Mouse (Mus musculus) adrenal gland, postnatal 14 days (tissue): ENCODE data around the gene Prkg1. TPM values are rescaled to one million over a fixed set of nuclear protein-coding genes. Genes with fewer than 3 reads are reported as not detected.
"Not testable (repeated sequence)": the region's sequence is repeated elsewhere in the genome, so short reads cannot be mapped to it uniquely, and the experiment has no call there.

ENCODE experiments used
- DNase-seq: peaks from one replicate; pipeline ENCODE4 v3.0.0; 2021; ENCODE audit warnings: mixed read lengths
- total RNA-seq: library from RNA; stranded (reverse); gene quantifications from 2 replicates; pipeline ENCODE4 v1.2.3, GENCODE M21; 2021

The Prkg1 gene
- total RNA-seq, 1 experiment from 2014 or later = 8.8 TPM

DNA sequence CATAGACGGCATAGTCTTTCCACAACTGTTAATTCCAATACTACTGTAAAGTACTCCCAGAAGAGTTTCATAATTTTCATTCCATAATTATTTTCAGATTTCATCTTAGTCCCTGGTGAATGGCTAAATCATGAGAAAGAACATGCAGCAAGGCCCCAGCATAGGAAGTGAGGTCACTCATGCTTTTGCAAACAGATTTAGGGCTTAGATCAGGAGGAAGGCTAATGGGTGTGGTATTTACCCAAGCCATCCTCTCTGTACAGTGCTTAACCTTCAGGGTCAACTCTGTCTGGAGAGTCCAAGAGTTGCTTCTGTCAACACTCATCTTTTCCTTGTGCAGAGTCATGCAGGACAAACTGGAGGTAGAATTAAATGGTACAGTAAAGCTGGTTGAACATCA lies 331.4 kb downstream of the Prkg1 start:
- DNase-seq = no peak

DNA sequence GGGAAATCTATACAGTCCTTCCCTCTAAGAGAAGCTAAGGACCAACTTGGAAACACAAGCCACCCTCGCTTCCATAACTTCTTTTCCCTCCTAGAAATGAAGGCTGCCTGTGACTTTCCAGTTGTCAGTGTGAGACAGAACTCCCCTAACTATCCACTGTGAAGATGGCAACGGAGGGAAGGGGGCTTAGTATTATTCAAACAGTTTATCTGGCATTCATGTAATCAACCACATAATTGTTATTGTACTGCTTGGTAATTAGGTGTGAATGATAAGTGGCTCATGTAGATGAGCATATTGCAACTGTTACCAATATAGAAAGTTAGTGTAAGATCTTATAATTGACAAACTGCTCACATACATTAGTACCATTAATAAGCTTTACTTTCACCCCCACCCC lies 333.4 kb downstream of the Prkg1 start:
- DNase-seq = no peak

DNA sequence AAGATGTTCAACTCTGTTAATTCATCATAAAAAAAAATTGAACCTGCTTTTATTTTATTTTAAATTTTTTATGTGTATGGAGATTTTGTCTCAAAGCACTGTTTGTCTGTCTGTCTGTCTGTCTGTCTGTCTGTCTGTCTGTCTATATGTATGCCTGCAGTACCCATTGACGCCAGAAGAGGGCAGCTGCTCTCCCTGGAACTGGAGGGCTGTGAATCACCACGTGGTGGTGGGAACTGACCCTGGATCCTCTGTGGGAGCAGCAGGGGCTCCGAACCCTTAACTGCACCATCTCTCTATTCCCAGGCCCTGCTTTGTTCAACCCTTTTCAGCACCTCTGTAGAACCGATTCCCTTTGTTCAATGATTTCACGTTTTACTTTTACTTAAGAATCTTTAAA lies 338.7 kb downstream of the Prkg1 start:
- DNase-seq = no peak

DNA sequence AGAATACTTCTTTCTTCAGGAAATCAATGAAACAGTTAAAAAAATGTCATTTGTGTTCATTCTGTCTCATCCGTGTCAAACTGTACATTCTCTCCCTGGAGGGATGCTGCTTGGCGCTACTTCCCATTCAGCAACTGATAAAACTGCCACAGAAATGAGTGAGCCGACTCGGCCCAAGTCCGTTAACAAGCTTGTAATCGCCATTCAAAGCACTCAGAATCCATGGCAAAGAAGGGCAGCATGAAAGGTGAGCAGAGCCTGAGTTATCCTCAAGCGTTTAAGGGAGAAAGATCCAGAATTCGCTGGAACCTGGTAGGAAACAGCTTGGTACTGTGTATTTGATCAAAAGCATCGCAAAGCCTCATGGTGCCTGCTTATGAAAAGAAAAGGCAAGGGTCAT lies 339.6 kb downstream of the Prkg1 start:
- no peak for DNase-seq

DNA sequence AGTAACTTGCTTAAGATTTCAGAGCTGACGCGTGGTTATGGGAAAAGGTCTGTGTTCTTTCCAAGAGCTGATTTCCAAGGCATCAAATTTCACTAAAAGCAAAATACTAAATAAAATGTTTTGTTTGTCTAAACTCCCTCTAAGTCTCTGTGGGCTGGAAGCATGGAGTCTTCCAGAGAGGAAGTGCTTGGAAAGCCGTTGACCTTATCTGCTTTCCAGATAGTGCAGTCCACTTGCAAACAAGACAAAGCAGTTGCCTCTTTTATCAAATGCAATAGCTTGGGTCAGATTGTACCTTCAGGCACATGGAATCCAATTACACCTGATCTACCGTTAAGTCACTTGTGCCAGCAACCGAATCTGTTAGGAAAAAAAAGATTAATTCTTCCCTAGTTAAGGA lies 340.5 kb downstream of the Prkg1 start:
- DNase-seq = no peak

DNA sequence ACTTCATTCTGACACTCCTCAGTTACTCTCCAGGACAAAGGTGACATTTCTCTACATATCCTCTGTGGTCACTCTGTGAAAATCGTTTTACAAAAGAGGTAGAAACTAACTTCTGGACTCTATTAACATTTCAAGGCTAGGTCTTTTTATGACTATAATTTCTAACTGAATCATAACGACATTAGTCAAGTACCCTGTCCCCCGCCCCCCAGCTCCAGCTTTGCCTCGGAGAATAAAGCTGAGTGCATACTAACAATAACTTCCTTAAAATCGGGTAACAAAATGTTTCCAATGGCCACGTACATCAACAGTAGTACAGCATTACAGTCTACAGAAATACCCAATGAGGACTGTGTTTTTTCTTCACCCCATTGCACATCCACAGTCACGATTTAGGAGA lies 351.3 kb downstream of the Prkg1 start:
- peak; percentile 28 for DNase-seq

DNA sequence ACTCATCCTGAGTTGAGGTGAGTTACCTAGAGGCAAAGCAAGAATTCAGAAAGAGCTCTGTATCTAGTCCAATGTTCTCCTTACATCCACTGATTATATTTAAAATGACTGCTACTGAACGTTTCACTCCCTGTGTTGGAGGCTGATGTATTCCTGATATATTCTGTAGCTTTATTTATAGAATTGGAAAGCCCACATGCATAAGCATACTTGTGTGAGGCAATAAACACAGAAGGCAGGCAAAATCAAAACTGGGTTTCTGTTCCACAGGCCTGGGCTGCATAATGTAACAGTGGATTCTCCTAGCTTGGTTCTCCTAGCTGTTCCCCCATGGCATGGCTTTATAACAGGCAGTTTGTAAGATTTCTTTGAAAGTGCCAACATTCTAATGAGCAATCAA lies 368.7 kb downstream of the Prkg1 start:
- no peak for DNase-seq

DNA sequence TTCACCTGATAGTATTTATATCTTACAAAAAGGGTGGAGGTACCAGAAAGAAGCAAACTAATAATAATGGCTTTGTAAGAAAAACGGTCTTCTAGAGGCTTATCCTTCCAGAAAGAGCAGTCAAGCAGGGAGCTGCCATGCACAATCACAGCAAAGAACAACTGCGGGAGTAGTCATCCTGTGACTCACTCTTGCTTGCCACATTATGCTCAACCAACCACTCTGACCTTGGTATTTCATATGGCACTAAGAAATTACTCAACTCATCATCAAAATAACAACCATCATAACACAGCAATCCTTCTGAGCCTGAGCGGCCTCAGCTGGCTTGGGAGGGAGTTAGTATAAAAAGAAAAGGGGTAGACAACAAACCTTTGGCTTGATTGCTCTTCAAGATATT lies 379.5 kb downstream of the Prkg1 start:
- peak; percentile 29 for DNase-seq

DNA sequence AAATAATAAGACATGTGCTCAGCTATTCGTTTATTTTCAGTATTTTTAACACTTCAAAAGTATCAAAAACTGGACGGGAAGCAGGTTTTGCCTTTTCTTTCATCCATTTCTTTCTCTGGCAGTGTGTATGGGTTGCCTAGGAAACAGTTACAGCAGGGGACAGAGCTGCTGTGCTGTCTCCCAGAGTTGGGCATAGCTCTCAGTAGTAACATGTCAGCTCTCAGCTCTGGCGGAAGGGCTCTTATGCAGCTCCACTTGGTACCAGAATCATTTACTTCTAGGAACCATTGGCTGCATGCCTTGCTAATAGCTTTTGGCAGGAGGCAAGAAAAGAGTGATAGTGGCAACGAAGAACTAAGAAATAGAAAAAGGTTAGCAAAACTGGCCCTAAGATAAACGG lies 381.0 kb downstream of the Prkg1 start:
- DNase-seq = no peak

DNA sequence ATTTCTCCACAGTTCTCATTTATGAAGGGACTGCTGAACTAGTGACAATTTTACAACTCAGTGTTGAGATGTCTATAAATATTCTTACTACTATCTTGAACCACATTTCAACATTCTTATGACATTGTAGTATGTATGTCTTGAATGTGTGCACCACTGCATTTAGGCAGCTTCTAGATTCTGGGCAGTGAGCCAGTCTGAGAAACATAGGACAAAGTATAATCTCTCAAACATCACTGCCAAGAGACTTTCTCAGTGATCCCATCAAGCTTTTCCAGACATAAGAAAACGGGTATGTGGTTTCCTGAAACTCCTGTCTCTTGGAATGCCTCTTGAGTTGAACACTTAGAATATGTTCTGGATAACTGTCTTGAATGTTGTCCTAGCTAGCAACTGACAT lies 394.7 kb downstream of the Prkg1 start:
- DNase-seq = no peak

DNA sequence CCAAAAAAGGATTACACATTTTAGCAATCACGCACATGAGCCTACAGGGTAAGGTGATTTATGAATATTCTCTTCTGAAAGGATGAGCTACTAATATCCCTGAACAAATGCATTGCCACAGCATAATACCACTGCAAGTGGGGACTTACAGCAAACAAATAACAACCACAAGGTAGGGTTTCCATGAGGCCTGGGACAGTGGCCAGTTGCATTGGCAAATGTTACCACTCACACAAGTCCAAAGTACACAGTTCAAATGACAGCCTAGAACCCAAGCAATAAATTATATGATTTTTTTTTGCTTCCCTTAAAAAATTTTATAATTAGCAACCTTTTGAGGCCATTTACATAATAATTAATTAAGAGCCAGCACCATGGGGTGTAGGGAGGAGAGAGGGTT lies 395.7 kb downstream of the Prkg1 start:
- DNase-seq = no peak

DNA sequence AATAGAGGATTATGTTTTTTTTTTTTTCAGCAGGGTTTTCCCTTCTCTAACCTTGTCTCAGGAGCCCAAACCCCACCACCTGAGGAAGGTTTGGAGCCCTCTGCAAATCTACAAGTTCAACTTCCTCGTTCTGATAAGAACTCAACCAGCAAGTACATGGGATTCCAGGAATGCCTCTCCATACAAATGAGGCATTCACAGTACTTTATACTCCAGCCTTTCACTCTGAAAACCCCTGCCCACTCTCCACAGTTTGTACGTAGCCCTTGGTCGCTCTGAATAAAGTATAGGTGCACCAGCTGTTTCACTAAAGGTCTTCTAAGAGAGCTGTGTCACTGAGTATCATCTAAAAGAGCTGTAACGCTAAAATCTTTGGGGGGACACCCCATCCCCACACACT lies 402.8 kb downstream of the Prkg1 start:
- no peak for DNase-seq

DNA sequence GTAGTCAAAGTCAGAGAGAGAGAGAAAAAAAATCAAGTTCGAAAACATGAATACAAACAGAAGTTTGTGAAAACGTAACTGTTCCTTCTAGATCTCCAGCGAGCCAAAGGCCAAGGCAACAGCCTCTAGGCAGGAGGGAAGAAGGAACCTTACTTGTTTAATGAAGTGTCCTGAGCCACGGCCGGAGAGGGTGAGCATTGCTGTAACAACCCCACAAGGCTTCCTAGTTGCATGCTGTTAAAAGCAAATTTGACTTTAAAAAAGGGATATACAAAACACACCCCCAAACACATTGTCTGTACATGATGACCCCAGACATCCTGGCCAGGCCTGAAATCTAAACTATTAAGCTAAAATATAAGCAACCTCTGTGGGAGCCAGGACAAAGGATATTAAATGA lies 403.3 kb downstream of the Prkg1 start:
- DNase-seq = no peak

DNA sequence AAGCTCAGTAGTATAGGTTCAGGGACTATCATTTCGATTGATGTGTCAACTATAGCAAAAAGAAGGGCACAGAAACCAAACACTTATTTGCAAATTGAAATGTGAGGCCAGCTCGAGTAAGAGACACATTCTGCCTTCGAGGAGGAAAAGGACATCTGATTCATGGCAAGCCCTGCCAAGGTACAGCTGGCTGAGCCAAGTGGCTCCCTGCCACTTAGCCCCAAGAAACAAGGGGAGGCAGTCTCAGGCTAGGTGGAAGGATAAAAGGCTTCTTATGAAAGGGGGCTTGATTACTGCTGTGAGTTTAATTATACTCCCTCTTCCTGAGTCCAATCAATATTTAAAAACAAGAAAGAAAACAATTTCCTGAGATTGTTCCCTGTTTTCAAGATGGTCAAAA lies 403.7 kb downstream of the Prkg1 start:
- DNase-seq = peak; percentile 59

DNA sequence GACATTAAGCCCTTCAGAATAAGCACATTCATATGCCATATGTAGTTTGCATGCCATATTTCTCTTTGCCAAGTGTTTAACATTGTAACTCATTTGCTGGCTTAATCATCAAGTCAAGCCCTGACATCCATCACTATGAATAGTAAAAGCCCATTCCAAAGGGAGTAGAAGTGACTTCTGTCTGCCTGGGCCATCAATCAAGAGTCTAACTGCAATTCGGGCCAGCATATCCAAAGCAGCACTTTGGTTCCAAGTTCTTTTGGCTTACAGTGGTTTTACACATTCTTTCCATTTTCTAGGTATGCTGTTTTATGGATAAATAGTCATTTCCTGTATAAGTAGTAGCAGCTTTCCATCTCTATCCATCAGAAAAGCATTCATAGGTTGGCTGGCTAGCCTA lies 409.9 kb downstream of the Prkg1 start:
- no peak for DNase-seq

DNA sequence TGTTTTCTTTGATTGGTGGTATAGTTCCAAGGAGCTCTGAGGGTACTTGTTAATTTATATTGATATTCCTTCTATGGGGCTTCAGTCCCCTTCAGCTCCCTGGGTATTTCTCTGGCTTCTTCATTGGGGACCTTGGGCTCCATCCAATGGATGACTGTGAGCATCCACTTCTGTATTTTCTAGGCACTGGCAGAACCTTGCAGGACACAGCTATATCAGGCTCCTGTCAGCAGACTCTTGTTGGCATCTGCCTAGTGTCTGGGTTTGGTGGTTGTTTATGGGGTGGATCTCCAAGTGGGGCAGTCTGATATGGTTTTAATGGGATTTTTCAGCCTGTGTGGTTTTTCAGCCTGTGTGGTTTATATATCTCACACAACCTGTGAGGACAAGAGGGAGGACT lies 412.0 kb downstream of the Prkg1 start:
- not testable (repeated sequence) for DNase-seq

DNA sequence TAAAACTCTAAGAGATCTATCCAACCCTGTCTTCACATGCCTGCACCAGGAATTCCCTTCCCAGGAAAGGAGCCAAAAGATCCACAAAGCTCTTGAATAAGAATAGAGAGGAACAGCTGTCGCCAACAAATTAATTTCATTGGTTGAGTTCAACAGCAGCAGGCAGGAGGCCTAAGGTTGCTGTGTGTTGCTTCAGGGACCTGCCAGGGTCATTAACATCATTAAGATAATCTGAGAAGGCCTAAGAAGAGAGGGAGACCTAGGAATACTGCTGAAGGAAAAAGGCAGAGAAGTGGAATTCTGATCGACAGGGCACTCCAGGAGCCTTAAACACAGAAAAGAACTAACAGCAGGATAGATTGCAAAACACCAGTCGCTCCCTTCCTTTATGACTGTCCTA lies 413.0 kb downstream of the Prkg1 start:
- no peak for DNase-seq

DNA sequence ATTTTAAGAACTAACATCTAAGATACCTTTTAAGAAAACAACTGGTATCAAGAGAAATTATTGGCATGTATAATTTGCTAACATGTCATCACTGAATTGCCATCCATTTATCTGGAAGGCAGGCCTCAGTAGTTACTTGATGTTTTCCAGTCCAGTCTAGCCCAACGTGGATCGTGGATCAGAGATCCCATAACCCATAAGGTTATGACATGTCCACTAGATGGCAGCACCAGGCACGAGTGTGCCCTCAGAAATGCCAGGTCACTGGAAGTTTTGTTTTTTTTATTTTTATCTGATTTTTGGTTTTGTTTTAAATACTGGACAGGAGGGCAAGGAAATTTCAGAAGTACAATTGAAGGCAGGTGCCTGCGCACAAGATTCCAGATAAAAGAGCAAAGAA lies 422.7 kb downstream of the Prkg1 start:
- DNase-seq = peak; percentile 82

DNA sequence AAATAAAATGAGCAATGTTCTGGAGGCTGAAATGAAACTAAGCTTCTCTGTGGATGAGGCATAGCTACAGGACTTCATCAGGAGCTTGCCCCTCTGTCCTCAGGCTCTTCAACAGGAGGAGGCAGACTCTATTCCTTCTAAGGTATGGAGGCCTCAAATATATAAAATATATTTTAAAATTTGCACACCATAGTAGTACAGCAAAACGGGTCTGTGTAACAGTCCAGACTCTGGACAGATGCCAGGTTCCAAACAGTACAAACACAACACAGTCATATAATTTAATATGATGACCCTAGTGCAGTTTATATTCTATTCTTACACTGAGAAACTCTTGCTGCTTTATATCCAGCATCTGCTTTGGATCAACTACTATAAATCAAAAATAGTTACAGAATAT lies 423.9 kb downstream of the Prkg1 start:
- no peak for DNase-seq

DNA sequence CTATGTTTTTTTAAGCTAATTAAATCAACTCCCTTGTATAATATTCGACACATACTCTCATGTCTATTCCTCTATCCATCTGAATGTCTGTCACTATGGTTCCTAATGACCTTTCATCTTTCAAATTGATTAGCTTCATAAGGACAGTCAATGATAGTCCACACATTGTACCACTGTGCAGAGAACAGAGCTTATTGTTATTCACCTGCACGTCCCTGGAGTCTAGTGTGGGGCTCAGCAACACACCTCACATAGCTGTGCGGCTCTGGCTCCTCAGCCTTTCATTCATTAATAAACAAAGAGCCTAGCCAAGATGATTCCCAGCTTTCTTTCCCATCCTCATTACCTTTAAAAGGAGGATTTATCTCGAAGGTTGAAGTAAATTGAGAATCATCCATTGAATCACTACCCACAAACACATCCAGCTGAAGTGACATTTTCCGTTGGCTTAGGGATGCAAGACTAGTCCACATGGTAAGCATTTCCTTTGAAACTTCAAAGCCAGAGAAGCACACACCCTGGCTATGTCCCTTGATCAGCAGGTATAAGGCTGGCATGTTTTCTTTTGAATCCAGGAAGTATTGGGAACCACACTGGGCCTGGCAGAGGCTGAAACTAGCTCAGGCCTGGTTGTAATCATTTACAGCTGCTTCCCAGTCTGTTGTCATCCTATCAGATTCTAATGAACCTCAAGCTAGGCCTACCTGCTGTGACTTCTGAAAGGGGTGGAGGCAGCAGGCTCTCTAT lies 426.3 kb downstream of the Prkg1 start:
- DNase-seq = no peak

DNA sequence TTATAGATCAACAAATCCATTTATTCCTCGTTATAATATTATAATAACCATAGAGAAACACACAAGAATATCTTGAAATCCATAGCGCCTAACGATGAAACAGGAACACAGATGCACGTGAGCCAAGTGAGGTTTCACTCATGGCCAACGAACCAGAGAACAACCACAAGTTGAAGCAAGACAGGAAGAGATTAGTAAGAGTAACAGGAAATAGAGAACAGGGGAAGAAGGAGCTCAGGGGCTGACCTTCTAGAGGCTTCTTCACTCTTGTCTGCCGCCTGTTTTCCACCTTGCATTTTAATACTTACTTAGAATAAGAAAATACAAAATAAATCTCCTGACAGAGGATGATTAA lies 427.0 kb downstream of the Prkg1 start:
- DNase-seq = no peak

DNA sequence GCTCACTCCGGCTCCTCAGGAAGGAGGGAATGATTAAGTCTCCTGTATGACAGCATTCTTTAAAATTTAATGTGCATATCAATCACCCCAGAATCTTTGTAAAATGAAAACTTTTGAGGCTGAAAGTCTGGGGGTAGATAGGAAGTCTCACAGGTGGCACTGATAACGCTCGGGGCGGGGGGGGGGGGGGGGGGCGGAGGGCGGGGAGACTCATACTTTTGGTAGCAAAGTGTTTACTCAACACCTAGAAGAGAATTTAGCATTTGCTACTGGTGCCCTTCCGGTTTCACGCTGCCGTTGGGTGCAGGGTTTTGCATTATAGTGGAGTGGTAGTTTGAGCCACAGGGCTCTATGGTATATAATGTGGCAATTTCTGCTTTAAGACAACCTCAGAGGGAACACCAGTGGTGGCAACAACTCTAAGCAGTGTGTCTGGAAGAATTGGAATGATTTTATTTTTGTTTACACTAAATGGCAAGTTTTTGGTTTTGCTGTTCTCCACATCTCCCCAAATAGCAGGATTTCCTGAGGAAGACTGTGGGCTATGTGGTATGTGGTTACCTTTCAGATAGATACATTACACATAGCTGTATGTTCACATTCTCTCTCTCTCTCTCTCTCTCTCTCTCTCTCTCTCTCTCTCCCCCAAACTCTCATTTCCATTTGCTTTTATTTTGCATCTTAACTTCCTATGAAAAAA lies 427.5 kb downstream of the Prkg1 start:
- no peak for DNase-seq

DNA sequence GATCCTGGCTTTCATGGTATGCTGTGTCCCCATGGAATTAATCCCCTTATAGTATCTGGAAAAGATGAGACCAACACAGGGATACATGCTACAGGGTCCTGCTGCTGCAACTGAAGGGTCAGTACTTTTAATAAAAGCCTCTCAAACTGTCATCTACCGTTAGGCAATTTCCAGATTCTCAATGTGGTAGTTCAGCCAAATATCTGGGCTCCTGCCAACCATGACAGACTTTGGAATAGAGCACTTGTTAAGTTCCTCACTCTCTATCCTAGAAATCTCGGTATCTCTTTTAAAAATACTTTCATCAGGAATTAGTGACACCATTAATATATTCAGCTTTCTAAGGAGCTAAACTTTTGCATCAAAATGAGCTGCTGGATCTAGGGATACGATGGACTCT lies 428.5 kb downstream of the Prkg1 start:
- DNase-seq = no peak

DNA sequence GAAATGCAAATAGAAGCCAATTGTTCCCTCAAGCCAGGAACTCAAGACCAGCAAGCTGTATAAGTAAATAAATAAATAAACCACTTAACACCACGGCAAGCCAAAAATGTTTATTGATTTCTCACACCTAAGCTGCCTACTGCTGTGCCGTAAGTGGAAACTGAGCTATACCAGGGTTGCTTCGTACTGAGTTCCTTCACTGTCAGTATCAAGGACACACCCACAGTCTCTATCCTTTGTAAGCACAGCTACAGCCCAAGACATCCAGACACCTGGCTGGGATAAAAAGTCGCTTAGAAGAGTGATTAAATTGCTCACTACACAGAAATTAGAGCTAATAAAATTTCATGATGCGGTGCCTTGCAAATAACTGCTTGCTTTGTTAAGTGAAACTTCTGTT lies 434.9 kb downstream of the Prkg1 start:
- no peak for DNase-seq
